Mouse (Mus musculus) cortical plate, adult 2 months (tissue): Measurements from ENCODE around the gene Gm826.

Experiments
- CTCF ChIP-seq: fragments of 200-500 bp; IDR thresholded peaks from 2 replicates; pipeline ENCODE4 v1.5.1; 2011; ENCODE audit warnings: mild to moderate bottlenecking, control low read depth, low read length; ENCODE audit not compliant: insufficient read depth; ENCODE audit errors: extremely low read depth
- POLR2A ChIP-seq: fragments of 200-500 bp; IDR thresholded peaks from 2 replicates; pipeline ENCODE4 v1.6.1; 2011; ENCODE audit warnings: mild to moderate bottlenecking, low read length, control low read depth; ENCODE audit not compliant: insufficient read depth; ENCODE audit errors: extremely low read depth

DNA sequence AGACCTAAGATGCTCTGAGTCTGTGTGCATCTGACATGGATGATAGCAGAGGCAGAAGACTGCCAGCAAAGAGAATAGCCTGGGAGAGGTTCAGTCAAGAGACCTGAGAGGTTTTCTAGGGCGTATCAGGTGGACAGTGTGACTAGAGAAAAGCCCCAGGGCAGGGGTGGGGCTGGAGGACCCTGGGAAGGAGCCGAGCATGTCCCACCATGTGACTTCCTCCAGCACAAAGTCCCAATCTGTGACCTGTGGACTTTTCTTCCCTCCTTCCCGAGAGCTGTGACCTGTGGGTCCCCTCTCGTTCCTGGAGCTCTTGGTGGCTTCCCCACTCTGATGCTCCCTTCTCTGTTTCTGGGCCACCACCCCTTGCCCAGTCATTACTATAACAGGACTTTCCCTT lies 6.2 kb upstream of the Gm826 start:
- TF ChIP-seq CTCF (no peak), POLR2A (no peak)
